Mouse (Mus musculus) ES-E14 (cell line): ENCODE data around the gene Aebp1. TPM values are rescaled to one million over a fixed set of nuclear protein-coding genes. Genes with fewer than 3 reads are reported as not detected.
"Not testable (repeated sequence)": the region's sequence is repeated elsewhere in the genome, so short reads cannot be mapped to it uniquely, and the experiment has no call there.

ENCODE experiments used
- DNase-seq: peaks from one replicate; pipeline ENCODE4 v3.0.0-alpha.2; 2013; ENCODE audit warnings: low read depth, low spot score
- H3K27ac ChIP-seq: 2 replicates; pipeline ENCODE4 v1.5.1; 2012; ENCODE audit warnings: low read depth, mild to moderate bottlenecking, low read length, moderate library complexity, mixed read lengths; ENCODE audit not compliant: poor library complexity, insufficient read depth, severe bottlenecking
- H3K36me3 ChIP-seq: 2 replicates; pipeline ENCODE4 v1.6.1; 2012; ENCODE audit warnings: mild to moderate bottlenecking, low read length, moderate library complexity, mixed read lengths; ENCODE audit not compliant: control insufficient read depth, poor library complexity, insufficient read depth, severe bottlenecking
- H3K4me1 ChIP-seq, 2 experiments: fragments of 150-350 bp in 1 of 2; sonication (generic) in 1 of 2; 2 replicates each; pipeline ENCODE4 v1.6.1; 2012; ENCODE audit warnings: low read length in 2 of 2, mild to moderate bottlenecking in 1 of 2, mixed read lengths in 1 of 2; ENCODE audit not compliant: control insufficient read depth in 2 of 2, insufficient read depth in 2 of 2, poor library complexity in 1 of 2
- H3K4me3 ChIP-seq, 2 experiments: fragments of 150-350 bp in 1 of 2; sonication (generic) in 1 of 2; 2 replicates each; pipeline ENCODE4 v1.5.1; 2012; ENCODE audit warnings: low read length in 2 of 2, low read depth in 1 of 2, mild to moderate bottlenecking in 1 of 2, mixed read lengths in 1 of 2; ENCODE audit not compliant: insufficient read depth in 1 of 2, poor library complexity in 1 of 2, severe bottlenecking in 1 of 2
- H3K9ac ChIP-seq: 2 replicates; pipeline ENCODE4 v1.6.1; 2012; ENCODE audit warnings: low read depth, mild to moderate bottlenecking, low read length, mixed read lengths; ENCODE audit not compliant: poor library complexity, insufficient read depth, severe bottlenecking
- H3K9me3 ChIP-seq: fragments of 150-350 bp; sonication (generic); 2 replicates; pipeline ENCODE4 v1.6.1; 2012; ENCODE audit warnings: low read depth, mild to moderate bottlenecking, low read length; ENCODE audit not compliant: control insufficient read depth, insufficient read depth
- CHD2 ChIP-seq: IDR thresholded peaks from 2 replicates; pipeline ENCODE4 v1.6.1; 2014; ENCODE audit warnings: mild to moderate bottlenecking, low read depth, low read length, inconsistent platforms
- HCFC1 ChIP-seq: IDR thresholded peaks from 2 replicates; pipeline ENCODE4 v1.6.1; 2012; ENCODE audit warnings: low read length, inconsistent platforms, borderline replicate concordance; ENCODE audit not compliant: insufficient read depth
- MAFK ChIP-seq: IDR thresholded peaks from 2 replicates; pipeline ENCODE4 v1.6.1; 2014; ENCODE audit warnings: mild to moderate bottlenecking, low read depth, low read length, inconsistent platforms; ENCODE audit not compliant: insufficient read depth
- ZC3H11A ChIP-seq: IDR thresholded peaks from 2 replicates; pipeline ENCODE4 v1.6.1; 2012; ENCODE audit warnings: low read depth, mild to moderate bottlenecking, inconsistent platforms, low read length, borderline replicate concordance
- ZNF384 ChIP-seq: IDR thresholded peaks from 2 replicates; pipeline ENCODE4 v1.6.1; 2012; ENCODE audit warnings: low read depth, low read length, inconsistent platforms
- in situ Hi-C, 2 experiments: fragments of 600-800 bp; cut with MboI; formaldehyde crosslinking; loops; one replicate each; pipeline ENCODE4 v1.15.1; 2025; ENCODE audit warnings: low sequenced_read_pairs in 2 of 2, inconsistent platforms in 1 of 2; ENCODE audit not compliant: unreplicated experiment in 2 of 2
- total RNA-seq: library from RNA; depleted of rRNA; stranded (reverse); fragments of 300-350 nt; gene quantifications from 2 replicates; pipeline ENCODE4 v1.2.3, GENCODE M21; 2012

Aebp1 gene
- total RNA-seq, 1 experiment: 14.5 TPM

DNA sequence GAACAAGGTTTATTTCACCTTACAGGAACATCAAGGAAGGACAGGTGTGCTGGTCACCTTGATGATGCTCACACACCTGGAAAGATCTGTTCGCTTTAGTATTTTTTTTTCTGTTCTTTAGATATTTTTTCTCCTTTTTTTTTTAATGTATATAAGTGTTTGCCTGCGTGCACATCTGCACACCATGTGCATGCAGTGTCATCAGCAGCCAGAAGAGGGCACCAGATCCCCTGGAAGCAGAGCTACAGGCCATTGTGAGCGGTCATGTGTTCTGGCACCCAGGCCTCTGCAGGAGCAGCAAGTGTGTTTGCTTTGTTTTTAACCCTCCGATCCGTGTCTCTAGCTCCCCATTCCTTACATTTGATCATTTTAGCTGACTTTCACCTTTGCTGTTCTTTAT lies 18.2 kb downstream of the Aebp1 start:
- Histone ChIP-seq H3K4me3 (no peak overlapping the region), H3K9ac (peak overlapping the region; percentile 68; the same call in 1 of the 2 replicates), H3K27ac (no peak overlapping the region), H3K36me3 (peaks cover 13% of the 10 kb centered on the region; the same call in 1 of the 2 replicates), H3K4me1 (peaks cover 6 to 12% of the 10 kb centered on the region in 2 experiments; a peak in 2 of 4 replicates), H3K9me3 (no peaks in the 10 kb centered on the region)
- in situ Hi-C loops: no loop called here
- peak; percentile 77 for DNase-seq
- TF ChIP-seq ZC3H11A (peak; percentile 47), ZNF384 (no peak), CHD2 (no peak), HCFC1 (0 out of 2 replicates have a peak, but pooled peaks have one; percentile 27)

DNA sequence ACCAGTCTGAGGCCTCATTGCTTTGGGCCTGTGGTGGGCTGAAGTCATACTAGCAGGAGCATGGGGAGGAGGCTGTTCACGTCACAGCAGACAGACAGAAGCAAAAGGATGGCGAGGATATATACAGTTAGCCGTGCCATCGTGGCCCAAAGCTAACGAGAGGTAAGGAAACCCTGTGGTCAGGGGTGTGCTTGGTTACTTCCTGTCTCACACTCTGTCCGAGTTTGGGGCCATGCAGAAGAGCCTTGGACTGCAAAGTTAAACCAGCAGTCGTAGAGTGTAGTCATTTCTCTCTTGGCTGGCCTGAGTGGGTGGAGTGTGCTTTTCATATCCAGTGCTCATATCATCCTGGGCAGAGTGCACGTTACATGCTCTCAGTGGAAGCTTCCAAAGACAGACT lies 20.8 kb downstream of the Aebp1 start:
- H3K9ac ChIP-seq: no peak overlapping the region
- H3K9me3 ChIP-seq: no peaks in the 10 kb centered on the region
- H3K27ac ChIP-seq: no peak overlapping the region
- no peak for DNase-seq
- H3K4me3 ChIP-seq: no peak overlapping the region
- TF ChIP-seq ZC3H11A (no peak), MAFK (no peak), ZNF384 (no peak), HCFC1 (no peak), CHD2 (no peak)
- no peaks in the 10 kb centered on the region for H3K36me3 ChIP-seq
- H3K4me1 ChIP-seq: peaks cover 6 to 11% of the 10 kb centered on the region in 2 experiments; a peak in 2 of 4 replicates
- in situ Hi-C loops: no loop called here

DNA sequence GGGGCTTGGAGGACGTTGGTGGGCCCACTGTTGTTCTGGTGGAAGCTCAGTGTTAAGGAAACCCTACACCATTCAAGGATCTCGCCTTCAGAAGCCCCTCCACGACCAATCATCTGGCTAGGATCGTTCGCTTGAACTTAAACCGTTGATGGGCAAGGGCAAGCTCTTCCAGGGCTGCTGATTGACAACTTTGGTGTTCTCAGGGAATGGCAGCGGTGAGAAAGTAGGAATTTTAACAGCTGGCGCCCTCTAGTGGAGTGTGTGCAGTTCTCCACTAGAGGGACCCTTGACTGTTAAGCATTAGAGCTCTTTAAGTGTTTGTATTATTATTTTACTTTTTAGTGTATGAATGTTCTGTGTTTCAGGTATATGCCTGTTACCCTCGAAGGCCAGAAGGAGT lies 24.4 kb downstream of the Aebp1 start:
- DNase-seq: no peak
- Histone ChIP-seq H3K36me3 (no peaks in the 10 kb centered on the region), H3K27ac (no peak overlapping the region), H3K9me3 (no peaks in the 10 kb centered on the region), H3K9ac (no peak overlapping the region), H3K4me1 (peaks cover 0 to 9% of the 10 kb centered on the region in 2 experiments; a peak in 1 of 4 replicates), H3K4me3 (no peak overlapping the region)
- in situ Hi-C loops: no loop called here
- TF ChIP-seq HCFC1: no peak
- no peak for TF ChIP-seq ZC3H11A
- no peak for TF ChIP-seq ZNF384
- TF ChIP-seq CHD2: no peak
- TF ChIP-seq MAFK: no peak

DNA sequence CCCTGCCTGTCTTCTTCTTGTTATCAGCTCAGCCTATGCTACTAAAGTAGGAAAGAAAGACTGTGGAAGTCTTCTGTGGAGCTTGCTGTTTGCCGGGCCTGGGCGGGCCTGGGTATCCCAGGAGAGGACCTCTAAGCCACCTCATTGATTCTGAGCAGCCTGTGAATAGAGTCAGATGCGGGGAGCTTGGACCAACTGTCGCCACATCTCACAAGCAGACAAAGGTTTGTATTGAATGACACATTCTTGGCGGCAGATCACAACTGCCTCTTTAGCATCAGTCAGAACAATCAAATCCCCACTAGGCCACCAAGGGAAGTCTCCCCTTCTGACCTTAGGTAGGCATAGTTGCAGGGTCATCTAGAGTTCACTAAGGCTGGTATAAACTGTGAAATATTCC lies 25.5 kb downstream of the Aebp1 start:
- no peaks in the 10 kb centered on the region for H3K9me3 ChIP-seq
- H3K4me1 ChIP-seq: peaks cover 0 to 9% of the 10 kb centered on the region in 2 experiments; a peak in 1 of 4 replicates
- H3K9ac ChIP-seq: no peak overlapping the region
- in situ Hi-C loops: no loop called here
- no peak for DNase-seq
- no peak overlapping the region for H3K27ac ChIP-seq
- no peaks in the 10 kb centered on the region for H3K36me3 ChIP-seq
- TF ChIP-seq ZC3H11A: no peak
- TF ChIP-seq MAFK: no peak
- TF ChIP-seq HCFC1: no peak
- TF ChIP-seq ZNF384: no peak
- no peak for TF ChIP-seq CHD2
- H3K4me3 ChIP-seq: no peak overlapping the region; a peak in 1 of 4 replicates

DNA sequence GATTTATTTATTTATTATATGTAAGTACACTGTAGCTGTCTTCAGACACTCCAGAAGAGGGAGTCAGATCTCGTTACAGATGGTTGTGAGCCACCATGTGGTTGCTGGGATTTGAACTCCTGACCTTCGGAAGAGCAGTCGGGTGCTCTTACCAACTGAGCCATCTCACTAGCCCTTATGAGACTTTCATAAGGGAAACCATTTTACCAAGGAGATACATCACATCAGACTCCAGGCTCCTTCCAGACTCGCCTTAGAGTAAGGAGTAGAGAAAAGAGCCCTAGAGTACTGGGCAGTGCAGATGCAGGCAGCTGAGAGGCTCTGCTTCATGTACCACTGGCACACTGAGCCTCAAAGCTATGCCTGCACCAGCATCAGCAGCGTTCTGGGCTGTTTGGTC lies 26.8 kb downstream of the Aebp1 start:
- not testable (repeated sequence) for H3K36me3 ChIP-seq

More for the DNA sequence above, 26.8 kb downstream of the Aebp1 start:
- H3K9ac ChIP-seq, H3K4me1 ChIP-seq, H3K4me3 ChIP-seq, DNase-seq, H3K9me3 ChIP-seq, H3K27ac ChIP-seq, in situ Hi-C loops: not testable (repeated sequence)
